Mouse (Mus musculus): Measurements from ENCODE around the gene Fam241a.

- TF ChIP-seq CTCF (IDR thresholded peaks at IDR 0.05; ENCODE audit: control insufficient read depth, insufficient read depth, insufficient read length) (no peak), MYOD1 (IDR thresholded peaks at IDR 0.05; ENCODE audit: control insufficient read depth, insufficient read length, low read depth) (no peak), MAX (IDR thresholded peaks at IDR 0.05) (no peak), MYOG (IDR thresholded peaks at IDR 0.05; ENCODE audit: control insufficient read depth, extremely low read depth, insufficient read length) (no peak), USF1 (IDR thresholded peaks at IDR 0.05; ENCODE audit: low read depth) (no peak), CEBPB (IDR thresholded peaks at IDR 0.05; ENCODE audit: low read depth) (no peak), FOSL1 (IDR thresholded peaks at IDR 0.05; ENCODE audit: insufficient read depth, low read length, poor library complexity, severe bottlenecking) (no peak)
Observed at GRCm38 (mm10) chr3:127879968-127880367, 16.2 kb downstream of the Fam241a start.
